Mouse (Mus musculus): ENCODE data around the gene Fthl17f.
A peak's percentile ranks its signal among the peaks of the same experiment; 100 is the strongest.
"Not testable (repeated sequence)": the region's sequence is repeated elsewhere in the genome, so short reads cannot be mapped to it uniquely, and the experiment has no call there.

Gene Fthl17f

GRCm38 (mm10) chrX:9062715-9063114, at the start of gene Fthl17f:
Gene Fthl17f, plus strand, starts transcription at chrX:9063015.
- DNase-seq = not testable (repeated sequence)

DNA sequence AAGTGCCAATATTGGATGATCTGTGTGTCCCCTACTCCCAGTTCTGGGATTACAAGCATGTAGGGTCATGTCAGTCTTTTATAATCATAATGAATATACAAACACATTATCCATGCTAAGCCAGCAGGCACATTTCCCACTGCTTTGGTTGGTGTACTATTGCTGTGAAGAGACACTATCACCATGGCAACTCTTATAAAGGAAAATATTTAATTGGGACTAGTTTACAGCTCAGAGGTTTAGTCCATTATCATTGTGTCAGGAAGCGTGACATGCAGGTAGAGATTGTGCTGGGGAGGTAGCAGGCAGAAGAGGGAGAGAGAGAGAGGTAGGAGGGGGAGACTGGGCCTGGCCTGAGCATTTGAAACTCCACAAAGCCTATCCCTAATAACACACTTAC, 46.7 kb upstream of the Fthl17f start:
- DNase-seq = no peak

- DNase-seq = no peak
These were observed 43.3 kb upstream of the Fthl17f start for GRCm38 (mm10) chrX:9019481-9019880.

DNA sequence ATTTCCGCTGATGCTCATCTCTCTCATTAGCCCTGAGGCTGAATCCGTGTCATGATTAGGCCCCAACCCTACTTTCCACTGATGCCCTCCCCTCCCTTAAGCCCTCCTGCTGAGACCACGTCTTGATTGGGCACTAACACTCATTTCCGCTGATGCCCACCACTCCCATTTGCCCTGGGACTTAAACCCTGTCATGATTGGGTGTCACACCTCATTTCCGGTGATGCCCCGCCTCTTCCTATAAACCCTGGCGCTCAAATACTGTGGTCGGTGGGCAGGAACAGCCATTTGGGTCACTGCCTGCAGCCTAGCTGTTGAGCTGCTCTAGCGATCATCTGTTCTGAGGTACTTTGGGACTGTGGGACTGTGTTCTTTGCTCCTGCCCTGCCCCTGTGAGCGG, 29.6 kb upstream of the Fthl17f start, which contains the start of gene Fthl17e:
Gene Fthl17e (plus strand): TSS at position 301 of the 400 bp plus-strand sequence.
- not testable (repeated sequence) for DNase-seq

- not testable (repeated sequence) for DNase-seq
These were observed 21.2 kb upstream of the Fthl17f start for GRCm38 (mm10) chrX:9041611-9042010.

DNA sequence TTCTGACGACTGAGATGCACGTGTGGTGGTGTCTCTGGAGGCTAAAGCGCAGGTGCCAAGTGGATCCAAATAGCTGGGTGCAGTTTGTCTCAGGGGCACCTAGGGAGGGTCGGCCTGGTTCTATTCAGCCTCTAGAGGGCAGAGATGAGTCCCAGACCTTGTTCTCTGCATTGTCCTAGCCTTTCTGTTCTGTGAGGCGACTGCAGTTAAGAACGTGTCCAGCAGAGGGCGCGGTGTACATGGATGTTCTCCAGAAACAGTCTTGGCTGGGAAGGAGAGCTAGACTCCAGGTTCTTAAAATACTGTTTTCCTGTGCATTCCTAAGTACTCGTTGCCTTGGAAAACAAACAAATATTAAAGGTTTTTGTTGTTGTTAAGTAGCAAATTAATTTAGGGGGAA, 1.9 kb upstream of the Fthl17f start:
- peak; percentile 95 for DNase-seq

GRCm38 (mm10) chrX:9062101-9062500, 714 bp upstream of the Fthl17f start:
- DNase-seq = no peak

- DNase-seq = peak; percentile 47
These were observed 14.9 kb downstream of the Fthl17f start for GRCm38 (mm10) chrX:9077699-9078098.

DNA sequence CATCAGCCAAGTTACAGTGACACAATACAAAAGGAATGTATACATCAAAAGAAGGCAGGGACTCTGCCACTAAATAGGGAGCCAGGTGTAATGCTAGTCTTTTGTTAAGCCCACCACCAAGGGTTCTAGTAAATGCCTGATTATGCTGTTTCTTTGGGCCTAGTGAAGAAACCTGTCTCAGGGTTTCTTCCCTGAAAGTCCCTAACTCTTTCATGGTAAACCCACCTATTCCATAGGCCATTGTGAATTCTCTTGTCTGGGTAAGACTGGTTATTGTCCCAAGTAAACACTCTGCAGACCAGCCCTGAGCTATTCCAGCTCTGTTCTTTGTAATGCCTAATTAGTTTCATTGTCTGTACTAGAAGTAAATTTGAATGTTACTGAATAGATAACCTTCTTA, 32.3 kb downstream of the Fthl17f start:
- not testable (repeated sequence) for DNase-seq

GRCm38 (mm10) chrX:9104262-9104661, 41.4 kb downstream of the Fthl17f start, which contains the start of gene 4930402K13Rik:
Gene 4930402K13Rik, plus strand, starts transcription at chrX:9104562.
- no peak for DNase-seq

DNA sequence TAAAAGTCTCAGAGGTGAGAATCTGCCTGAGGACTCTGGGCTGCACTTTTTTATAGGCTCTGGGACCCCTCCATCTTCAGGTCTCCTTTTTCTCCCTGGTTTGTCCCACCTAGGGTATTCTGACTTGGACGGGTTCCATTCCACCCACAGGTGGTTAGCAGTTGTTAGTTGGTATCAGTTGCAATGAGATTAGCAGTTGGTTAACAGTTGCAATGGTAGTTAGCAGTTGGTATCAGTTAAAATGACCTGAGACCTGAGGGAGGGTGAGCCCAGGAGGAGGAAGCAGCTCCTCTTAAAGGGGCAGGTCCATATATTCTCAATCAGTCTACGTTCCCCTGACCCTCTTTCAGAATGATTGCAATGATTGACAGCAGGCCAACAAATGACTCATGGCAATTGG, 47.6 kb downstream of the Fthl17f start:
- DNase-seq = no peak

Measured in right cerebral cortex, postnatal 14 days (tissue).